Mouse (Mus musculus): ENCODE data around the gene P4ha3. TPM values are rescaled to one million over a fixed set of nuclear protein-coding genes. Genes with fewer than 3 reads are reported as not detected.
"Not testable (repeated sequence)": the region's sequence is repeated elsewhere in the genome, so short reads cannot be mapped to it uniquely, and the experiment has no call there.

P4ha3 gene
- 15.5 and 16.6 TPM in 2 replicates for polyA plus RNA-seq (2016; fragmentation: Nextera tagmentation; extraction: Ambion mirVana)

DNA sequence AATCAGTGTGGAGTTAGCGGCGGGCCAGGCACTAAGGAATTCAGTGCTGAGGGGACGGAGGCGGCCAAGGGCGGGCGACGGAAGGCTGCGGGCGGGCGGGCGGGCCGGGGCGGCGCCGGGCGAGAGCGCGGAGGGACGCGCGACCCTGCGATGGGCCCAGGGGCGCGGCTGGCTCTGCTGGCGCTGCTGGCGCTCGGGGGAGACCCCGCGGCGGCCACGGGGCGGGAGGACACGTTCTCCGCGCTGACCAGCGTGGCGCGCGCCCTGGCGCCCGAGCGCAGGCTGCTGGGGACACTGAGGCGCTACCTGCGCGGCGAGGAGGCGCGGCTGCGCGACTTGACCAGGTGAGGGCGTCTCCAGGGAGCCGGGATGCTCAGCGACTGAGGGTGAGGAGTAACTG lies at the start of gene P4ha3:
Gene P4ha3 (plus strand): TSS at position 138 of the 400 bp plus-strand sequence.
- H3K4me2 ChIP-seq (replicated peaks), result peak within 1 kb of the TSS; percentile 92
- WGBS, result under 1% methylated on average over 53 of the region's 53 CpGs
- H3K4me1 ChIP-seq, result peaks cover 47% of the 10 kb centered on the region
- ATAC-seq (ENCODE audit: insufficient number of reproducible peaks, insufficient read depth, low FRiP score, low TSS enrichment), result no peak
- no peaks in the 10 kb centered on the region for H3K9me3 ChIP-seq
- H3K9ac ChIP-seq, result peak within 1 kb of the TSS; percentile 89
- H3K27ac ChIP-seq, result peak within 1 kb of the TSS; percentile 99
- H3K4me3 ChIP-seq, result peak within 1 kb of the TSS; percentile 63
- peaks cover 5% of the 10 kb centered on the region; the same call in 1 of the 2 replicates for H3K27me3 ChIP-seq
- no peaks in the 10 kb centered on the region for H3K36me3 ChIP-seq

DNA sequence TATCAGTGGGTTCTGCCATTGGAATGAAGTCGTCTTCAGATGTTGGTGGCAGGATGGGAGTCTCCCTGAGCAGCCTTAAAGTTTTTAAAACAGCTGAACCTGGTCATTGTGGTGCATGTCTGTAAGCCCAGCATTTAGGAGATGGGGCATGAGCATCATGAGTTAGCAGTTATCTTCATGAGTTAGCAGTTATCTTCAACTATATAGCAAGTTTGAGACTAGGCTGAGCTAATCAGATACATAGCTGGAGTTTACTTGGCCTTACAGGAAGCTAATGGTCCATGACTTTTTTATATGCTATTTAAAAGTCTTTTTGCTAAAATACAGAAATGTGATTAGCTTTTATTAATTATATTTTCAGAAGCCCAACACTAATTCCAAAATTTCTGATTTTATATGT lies 47.0 kb upstream of the P4ha3 start:
- H3K9me3 ChIP-seq, result no peaks in the 10 kb centered on the region
- 81% methylated on average over 1 of the region's 1 CpGs for WGBS
- no peak overlapping the region for H3K4me2 ChIP-seq (replicated peaks)
- H3K27ac ChIP-seq, result no peak overlapping the region
- no peaks in the 10 kb centered on the region for H3K4me1 ChIP-seq
- ATAC-seq (ENCODE audit: insufficient number of reproducible peaks, insufficient read depth, low FRiP score, low TSS enrichment), result no peak
- no peak overlapping the region for H3K4me3 ChIP-seq
- no peaks in the 10 kb centered on the region for H3K27me3 ChIP-seq
- no peaks in the 10 kb centered on the region for H3K36me3 ChIP-seq
- no peak overlapping the region for H3K9ac ChIP-seq

DNA sequence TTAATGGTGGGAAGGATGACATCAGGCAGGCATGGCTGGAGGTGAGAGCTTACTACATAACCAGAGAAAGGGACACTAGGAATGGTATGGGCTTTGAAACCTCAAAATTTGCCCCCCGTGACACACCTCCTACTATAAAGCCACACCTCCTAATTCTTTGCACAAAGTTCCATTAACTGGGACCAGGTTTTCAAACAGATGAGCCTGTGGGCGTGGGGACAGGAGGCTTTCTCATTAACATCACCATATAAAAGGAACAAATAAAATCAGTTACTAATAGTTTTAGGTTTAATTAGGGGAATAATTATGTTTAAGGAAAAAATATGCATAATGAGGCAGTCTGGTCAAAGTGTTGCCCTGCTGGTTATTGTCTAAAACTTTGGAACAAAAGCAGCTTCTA lies 44.7 kb upstream of the P4ha3 start:
- ATAC-seq (ENCODE audit: insufficient number of reproducible peaks, insufficient read depth, low FRiP score, low TSS enrichment), result no peak

DNA sequence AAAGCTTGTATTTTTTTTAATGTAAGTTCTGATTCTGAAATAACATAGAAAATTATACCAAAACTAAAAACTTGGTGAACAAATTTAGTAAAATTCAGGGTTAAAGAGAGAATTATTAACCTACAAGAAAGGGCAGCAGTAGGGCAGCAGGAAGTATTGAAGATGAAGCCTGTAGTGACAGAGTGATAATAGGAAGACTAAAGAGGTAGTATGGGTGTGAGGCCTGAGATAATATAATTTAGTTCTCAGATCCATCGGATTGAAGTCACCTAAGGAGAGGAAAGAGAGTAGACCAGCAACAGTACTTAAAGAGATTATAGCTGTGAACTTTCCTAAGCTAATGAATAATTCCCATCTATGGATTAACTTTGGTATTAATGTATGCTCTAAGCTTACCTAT lies 42.3 kb upstream of the P4ha3 start:
- no peak for ATAC-seq (ENCODE audit: insufficient number of reproducible peaks, insufficient read depth, low FRiP score, low TSS enrichment)
- H3K9me3 ChIP-seq, result no peaks in the 10 kb centered on the region
- no peaks in the 10 kb centered on the region for H3K27me3 ChIP-seq
- WGBS, result 82% methylated on average over 1 of the region's 1 CpGs
- H3K27ac ChIP-seq, result no peak overlapping the region
- H3K4me2 ChIP-seq (replicated peaks), result no peak overlapping the region
- H3K4me1 ChIP-seq, result no peaks in the 10 kb centered on the region
- no peaks in the 10 kb centered on the region for H3K36me3 ChIP-seq
- no peak overlapping the region for H3K4me3 ChIP-seq
- no peak overlapping the region for H3K9ac ChIP-seq

More for the DNA sequence above, 44.7 kb upstream of the P4ha3 start:
- WGBS, result 83% methylated on average over 2 of the region's 2 CpGs
- no peaks in the 10 kb centered on the region for H3K27me3 ChIP-seq
- H3K9ac ChIP-seq, result no peak overlapping the region
- no peak overlapping the region for H3K4me2 ChIP-seq (replicated peaks)
- no peaks in the 10 kb centered on the region for H3K9me3 ChIP-seq
- no peaks in the 10 kb centered on the region for H3K4me1 ChIP-seq
- H3K36me3 ChIP-seq, result no peaks in the 10 kb centered on the region
- no peak overlapping the region for H3K4me3 ChIP-seq
- H3K27ac ChIP-seq, result no peak overlapping the region

GRCm38 (mm10) chr7:100244225-100244624 lies 41.1 kb upstream of the P4ha3 start:
- Histone ChIP-seq H3K4me3 (no peak overlapping the region), H3K9me3 (no peaks in the 10 kb centered on the region), H3K4me2 (replicated peaks) (no peak overlapping the region), H3K4me1 (no peaks in the 10 kb centered on the region), H3K9ac (no peak overlapping the region), H3K27ac (no peak overlapping the region), H3K36me3 (no peaks in the 10 kb centered on the region), H3K27me3 (no peaks in the 10 kb centered on the region)
- ATAC-seq (ENCODE audit: insufficient number of reproducible peaks, insufficient read depth, low FRiP score, low TSS enrichment), result no peak
- 80% methylated on average over 4 of the region's 4 CpGs for WGBS

- Histone ChIP-seq H3K4me1 (no peaks in the 10 kb centered on the region), H3K4me3 (no peak overlapping the region), H3K27ac (no peak overlapping the region), H3K27me3 (no peaks in the 10 kb centered on the region), H3K4me2 (replicated peaks) (no peak overlapping the region), H3K9me3 (no peaks in the 10 kb centered on the region), H3K9ac (no peak overlapping the region), H3K36me3 (no peaks in the 10 kb centered on the region)
- ATAC-seq (ENCODE audit: insufficient number of reproducible peaks, insufficient read depth, low FRiP score, low TSS enrichment), result no peak
- WGBS, result 87% methylated on average over 3 of the region's 3 CpGs
Observed at GRCm38 (mm10) chr7:100245176-100245575, 40.1 kb upstream of the P4ha3 start.

DNA sequence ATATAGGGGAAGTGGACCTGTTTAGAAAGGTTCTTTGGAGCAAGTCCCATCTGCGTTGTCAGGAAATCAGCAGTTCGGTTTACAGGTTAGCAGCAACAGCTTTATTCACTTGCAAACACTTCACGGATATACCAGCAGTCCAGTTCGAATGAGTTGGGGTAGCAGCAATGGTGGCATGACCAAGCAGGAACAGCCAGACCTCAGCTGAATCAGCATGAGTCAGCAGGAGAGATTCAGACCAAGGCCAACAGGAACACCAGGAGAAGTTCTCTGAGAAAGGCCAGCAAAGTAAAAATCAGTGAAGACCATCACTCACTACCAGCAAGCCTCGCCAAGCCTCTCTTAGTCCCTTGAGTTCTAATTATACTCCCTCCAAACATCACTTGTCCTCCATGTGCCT lies 34.7 kb upstream of the P4ha3 start:
- WGBS, result 94% methylated on average over 5 of the region's 5 CpGs

GRCm38 (mm10) chr7:100262350-100262749 lies 23.0 kb upstream of the P4ha3 start:
- H3K4me2 ChIP-seq (replicated peaks), result no peak overlapping the region
- H3K36me3 ChIP-seq, result peaks cover 10% of the 10 kb centered on the region; the same call in 1 of the 2 replicates
- no peak overlapping the region for H3K4me3 ChIP-seq
- 88% methylated on average over 3 of the region's 3 CpGs for WGBS
- ATAC-seq (ENCODE audit: insufficient number of reproducible peaks, insufficient read depth, low FRiP score, low TSS enrichment), result no peak
- no peaks in the 10 kb centered on the region for H3K4me1 ChIP-seq
- H3K27ac ChIP-seq, result no peak overlapping the region
- no peaks in the 10 kb centered on the region for H3K9me3 ChIP-seq
- no peaks in the 10 kb centered on the region for H3K27me3 ChIP-seq
- H3K9ac ChIP-seq, result no peak overlapping the region

More for the DNA sequence above, 34.7 kb upstream of the P4ha3 start:
- Histone ChIP-seq H3K4me2 (replicated peaks) (no peak overlapping the region), H3K9ac (no peak overlapping the region), H3K27me3 (no peaks in the 10 kb centered on the region), H3K4me3 (no peak overlapping the region), H3K9me3 (no peaks in the 10 kb centered on the region), H3K4me1 (no peaks in the 10 kb centered on the region), H3K36me3 (peaks cover 21% of the 10 kb centered on the region), H3K27ac (no peak overlapping the region)
- ATAC-seq (ENCODE audit: insufficient number of reproducible peaks, insufficient read depth, low FRiP score, low TSS enrichment), result no peak

DNA sequence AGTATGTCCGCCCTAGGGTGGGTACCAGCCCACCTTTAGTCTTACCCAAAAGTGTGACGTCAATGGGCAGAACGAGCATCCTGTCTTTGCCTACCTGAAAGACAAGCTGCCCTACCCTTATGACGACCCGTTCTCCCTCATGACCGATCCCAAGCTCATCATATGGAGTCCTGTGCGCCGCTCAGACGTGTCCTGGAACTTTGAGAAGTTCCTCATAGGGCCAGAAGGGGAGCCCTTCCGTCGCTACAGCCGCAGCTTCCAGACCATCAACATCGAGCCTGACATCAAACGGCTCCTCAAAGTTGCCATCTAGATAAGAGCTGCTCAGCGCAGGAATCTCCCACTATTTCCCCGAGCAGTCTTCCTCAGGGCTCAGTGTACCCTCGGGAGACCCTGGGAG lies 20.4 kb upstream of the P4ha3 start:
- H3K36me3 ChIP-seq, result peaks cover 24% of the 10 kb centered on the region; the same call in 1 of the 2 replicates
- WGBS, result 63% methylated on average over 17 of the region's 17 CpGs
- not testable (repeated sequence) for H3K9me3 ChIP-seq; H3K4me1 ChIP-seq; H3K27ac ChIP-seq; ATAC-seq (ENCODE audit: insufficient number of reproducible peaks, insufficient read depth, low FRiP score, low TSS enrichment); H3K27me3 ChIP-seq; H3K4me2 ChIP-seq (replicated peaks); H3K4me3 ChIP-seq; H3K9ac ChIP-seq

DNA sequence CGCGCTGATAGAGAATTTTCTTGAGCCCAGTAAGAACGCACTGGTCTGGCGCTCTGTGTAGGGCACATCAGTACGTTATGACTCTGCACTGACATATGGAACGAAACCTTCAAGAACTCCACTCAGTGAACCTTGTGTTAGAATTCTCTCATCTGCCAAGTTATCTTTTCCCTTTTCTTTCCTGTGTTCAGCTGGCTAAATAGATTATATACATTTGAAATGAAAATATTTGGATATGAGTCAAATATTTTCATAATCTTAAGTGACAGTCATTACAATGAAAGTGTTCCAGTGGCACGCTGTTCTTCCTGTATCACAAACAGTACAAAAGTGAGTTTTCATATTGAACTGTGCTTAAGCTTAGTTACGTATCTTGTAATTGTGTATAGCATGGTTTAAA lies 13.0 kb upstream of the P4ha3 start:
- no peak overlapping the region for H3K9ac ChIP-seq
- H3K4me3 ChIP-seq, result no peak overlapping the region
- 94% methylated on average over 8 of the region's 8 CpGs for WGBS
- no peaks in the 10 kb centered on the region for H3K27me3 ChIP-seq
- ATAC-seq (ENCODE audit: insufficient number of reproducible peaks, insufficient read depth, low FRiP score, low TSS enrichment), result no peak
- H3K4me2 ChIP-seq (replicated peaks), result no peak overlapping the region
- H3K27ac ChIP-seq, result no peak overlapping the region
- peaks cover 19% of the 10 kb centered on the region; the same call in 1 of the 2 replicates for H3K36me3 ChIP-seq
- H3K4me1 ChIP-seq, result no peaks in the 10 kb centered on the region
- H3K9me3 ChIP-seq, result no peaks in the 10 kb centered on the region

DNA sequence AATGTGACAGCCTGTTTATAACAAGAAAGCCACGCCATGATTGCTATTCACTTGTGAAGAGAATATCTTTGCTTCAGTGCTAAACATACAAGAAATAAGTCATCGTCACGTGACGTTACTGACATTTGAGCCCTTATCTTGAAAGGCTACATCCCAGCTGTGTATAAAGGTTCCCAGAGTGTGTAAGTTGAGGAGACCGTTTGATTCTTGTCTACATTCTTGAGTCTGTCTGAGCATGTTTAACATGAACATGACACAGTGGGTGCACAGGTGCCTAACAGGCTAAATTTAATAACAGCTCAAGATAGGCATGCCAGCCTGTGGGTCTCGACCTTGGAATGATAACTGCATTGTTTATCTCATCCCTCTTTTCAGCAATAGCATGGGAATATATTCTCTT lies 10.8 kb upstream of the P4ha3 start:
- Histone ChIP-seq H3K9me3 (no peaks in the 10 kb centered on the region), H3K4me3 (no peak overlapping the region), H3K36me3 (peaks cover 5% of the 10 kb centered on the region; the same call in 1 of the 2 replicates), H3K9ac (no peak overlapping the region), H3K4me2 (replicated peaks) (no peak overlapping the region), H3K27me3 (no peaks in the 10 kb centered on the region), H3K4me1 (no peaks in the 10 kb centered on the region), H3K27ac (no peak overlapping the region)
- ATAC-seq (ENCODE audit: insufficient number of reproducible peaks, insufficient read depth, low FRiP score, low TSS enrichment), result no peak
- 68% methylated on average over 6 of the region's 6 CpGs for WGBS

- Histone ChIP-seq H3K9ac (no peak overlapping the region), H3K4me1 (no peaks in the 10 kb centered on the region), H3K27ac (no peak overlapping the region), H3K4me2 (replicated peaks) (no peak overlapping the region), H3K9me3 (no peaks in the 10 kb centered on the region), H3K4me3 (no peak overlapping the region), H3K27me3 (no peaks in the 10 kb centered on the region), H3K36me3 (peaks cover 5% of the 10 kb centered on the region; the same call in 1 of the 2 replicates)
- ATAC-seq (ENCODE audit: insufficient number of reproducible peaks, insufficient read depth, low FRiP score, low TSS enrichment), result no peak
- 45% methylated on average over 2 of the region's 2 CpGs for WGBS
Observed at GRCm38 (mm10) chr7:100276397-100276796, 8.9 kb upstream of the P4ha3 start.

DNA sequence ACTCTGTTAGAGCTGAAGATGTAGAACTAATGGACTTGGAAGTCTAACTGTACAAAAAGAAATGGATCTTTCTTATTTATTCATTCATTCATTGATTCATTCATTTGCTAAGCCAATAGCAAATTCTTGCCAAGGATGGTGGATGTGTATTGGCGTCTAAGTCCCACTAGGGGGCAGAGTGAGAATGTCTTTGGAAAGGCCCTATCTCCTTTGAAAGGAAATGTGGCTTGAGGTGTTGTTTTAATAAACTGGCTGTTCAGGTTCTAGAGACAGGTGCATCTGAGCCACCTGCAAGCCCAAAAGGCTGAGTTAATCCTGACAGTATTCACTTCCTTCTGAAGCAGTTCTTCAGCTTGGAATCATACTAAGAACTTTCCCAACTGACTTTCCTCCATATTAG lies 5.5 kb upstream of the P4ha3 start:
- no peaks in the 10 kb centered on the region for H3K36me3 ChIP-seq
- 0% methylated on average over 1 of the region's 1 CpGs for WGBS
- H3K4me1 ChIP-seq, result 0 out of 2 replicates have a peak, but pooled peaks cover 3% of the 10 kb centered on the region
- ATAC-seq (ENCODE audit: insufficient number of reproducible peaks, insufficient read depth, low FRiP score, low TSS enrichment), result no peak
- H3K27ac ChIP-seq, result no peak overlapping the region
- no peak overlapping the region for H3K4me3 ChIP-seq
- H3K9me3 ChIP-seq, result no peaks in the 10 kb centered on the region
- no peak overlapping the region for H3K9ac ChIP-seq
- H3K27me3 ChIP-seq, result peaks cover 5% of the 10 kb centered on the region; the same call in 1 of the 2 replicates
- H3K4me2 ChIP-seq (replicated peaks), result no peak overlapping the region

All from embryonic facial prominence, embryonic 12.5 days (tissue).